Mouse (Mus musculus) C2C12 (cell line): ENCODE results near the gene Timp3.

Experiments used
- CTCF ChIP-seq: IDR thresholded peaks from one replicate; pipeline ENCODE4 v1.5.1; 2011; ENCODE audit not compliant: control insufficient read depth, insufficient read depth, insufficient read length
- FOSL1 ChIP-seq: IDR thresholded peaks from one replicate; pipeline ENCODE4 v1.8.0; 2011; ENCODE audit warnings: mild to moderate bottlenecking, low read length; ENCODE audit not compliant: poor library complexity, insufficient read depth, severe bottlenecking
- MAX ChIP-seq: IDR thresholded peaks from one replicate; pipeline ENCODE4 v1.6.1; 2011; ENCODE audit warnings: mild to moderate bottlenecking, control low read depth
- MYOD1 ChIP-seq: IDR thresholded peaks from one replicate; pipeline ENCODE4 v1.6.1; 2011; ENCODE audit warnings: low read depth; ENCODE audit not compliant: control insufficient read depth, insufficient read length
- USF1 ChIP-seq: IDR thresholded peaks from one replicate; pipeline ENCODE4 v1.6.1; 2011; ENCODE audit warnings: low read depth, mild to moderate bottlenecking, control low read depth, moderate library complexity

DNA sequence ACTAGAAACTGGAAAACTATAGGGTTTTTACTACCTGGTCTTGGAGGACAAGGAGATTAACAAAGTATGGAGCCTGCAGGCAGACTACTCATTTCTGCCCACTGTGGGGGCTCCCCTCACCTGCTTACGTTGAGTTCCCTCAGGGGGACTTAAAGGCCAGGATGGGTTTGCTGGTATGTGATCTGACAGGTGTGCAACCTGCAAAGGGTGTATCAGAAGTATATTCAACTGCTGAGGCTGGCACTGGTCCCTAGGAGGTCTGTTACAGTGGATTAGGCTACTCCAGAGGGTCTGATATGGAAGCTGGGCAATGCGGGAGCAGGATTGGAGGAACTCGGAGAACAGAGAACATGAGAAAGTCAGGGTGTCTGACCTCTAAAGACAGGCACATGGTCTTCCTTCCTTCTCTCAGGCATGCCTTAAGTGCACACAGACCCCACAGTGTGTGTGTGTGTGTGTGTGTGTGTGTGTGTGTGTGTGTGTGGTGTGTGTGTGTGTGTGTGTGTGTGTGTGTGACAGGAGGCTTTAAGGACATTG lies 40.9 kb downstream of the Timp3 start:
- TF ChIP-seq CTCF (no peak), FOSL1 (no peak), MAX (no peak), USF1 (no peak), MYOD1 (no peak)
